Mouse (Mus musculus) cerebellum, postnatal 25 days (tissue): ENCODE data around the gene Prdm11.

Experiments
- DNase-seq, 2 experiments: peaks; one replicate each; pipeline ENCODE4 v3.0.0; 2021; ENCODE audit warnings: mixed read lengths in 2 of 2

Prdm11 gene

DNA sequence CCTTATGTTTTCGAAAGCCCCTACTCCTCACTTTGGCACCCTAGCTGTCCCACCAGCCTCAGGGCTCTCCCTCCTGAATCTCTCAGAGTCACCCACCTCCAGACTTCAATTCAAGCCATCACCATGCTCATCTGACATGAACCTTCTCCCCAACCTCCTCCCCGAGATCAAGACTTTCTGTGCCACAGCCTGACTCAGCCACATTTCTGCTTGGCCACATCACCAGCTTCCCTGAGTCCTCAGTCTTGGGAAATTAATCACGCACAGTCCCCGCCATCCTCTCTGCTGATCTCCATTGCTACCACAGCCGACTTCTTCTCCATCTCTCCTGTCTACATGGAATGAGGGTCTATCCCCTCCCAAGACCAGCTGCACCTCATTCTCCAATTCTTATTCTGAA, 34.5 kb downstream of the Prdm11 start:
- DNase-seq = no peak

DNA sequence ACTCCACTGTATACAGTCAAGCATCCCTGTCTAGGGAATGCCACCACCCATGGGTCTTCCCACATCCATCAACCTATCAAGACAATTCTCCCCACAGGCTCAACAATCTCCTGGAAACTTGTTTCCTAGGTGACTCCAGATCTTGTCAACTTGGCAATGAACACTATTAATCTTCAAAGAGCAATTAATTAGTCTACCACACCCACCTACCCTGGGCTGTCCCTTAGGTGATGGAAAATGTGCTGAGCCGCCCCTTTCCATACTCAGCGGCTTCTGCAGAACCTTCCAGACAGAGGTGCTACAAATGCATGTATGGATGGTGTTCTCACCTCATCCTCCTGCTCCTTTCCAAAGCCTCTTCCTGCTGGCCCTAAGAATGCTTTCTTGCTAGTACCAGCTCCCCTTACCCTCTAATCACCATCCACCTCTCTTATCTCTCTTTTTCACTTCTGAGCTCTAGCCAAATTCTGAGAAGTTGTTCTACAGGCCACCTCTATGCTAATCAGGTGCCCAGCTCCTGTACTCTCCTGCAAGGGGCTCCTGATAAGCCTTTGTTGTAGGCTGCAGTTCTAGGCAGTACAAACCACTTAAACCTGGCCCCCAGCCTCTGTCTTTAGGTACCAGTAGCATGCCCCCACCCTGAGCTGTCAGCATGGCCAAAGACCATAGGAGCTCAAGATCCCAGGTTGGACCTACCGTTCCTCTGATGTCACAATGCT, 37.8 kb downstream of the Prdm11 start:
- no peak for DNase-seq

DNA sequence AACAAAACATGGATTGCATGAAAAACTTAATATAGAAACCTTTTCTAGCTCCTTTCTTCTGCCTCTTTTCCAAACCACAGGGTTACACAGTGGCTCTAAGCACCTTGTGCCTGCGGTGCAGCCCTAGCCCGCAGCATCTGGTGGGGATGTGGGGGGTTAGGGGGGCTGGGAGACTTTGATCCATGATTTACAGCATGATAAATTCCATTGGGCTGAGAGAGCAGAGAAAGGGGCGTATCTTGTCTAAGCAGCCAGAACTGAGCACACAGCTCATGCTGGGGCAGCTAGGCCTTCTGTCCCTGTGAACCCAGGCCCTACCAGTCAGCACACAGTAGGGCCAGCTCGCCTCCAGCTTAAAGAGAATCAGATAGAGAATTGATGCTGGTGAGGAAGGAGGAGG, 40.9 kb downstream of the Prdm11 start:
- no peak for DNase-seq

DNA sequence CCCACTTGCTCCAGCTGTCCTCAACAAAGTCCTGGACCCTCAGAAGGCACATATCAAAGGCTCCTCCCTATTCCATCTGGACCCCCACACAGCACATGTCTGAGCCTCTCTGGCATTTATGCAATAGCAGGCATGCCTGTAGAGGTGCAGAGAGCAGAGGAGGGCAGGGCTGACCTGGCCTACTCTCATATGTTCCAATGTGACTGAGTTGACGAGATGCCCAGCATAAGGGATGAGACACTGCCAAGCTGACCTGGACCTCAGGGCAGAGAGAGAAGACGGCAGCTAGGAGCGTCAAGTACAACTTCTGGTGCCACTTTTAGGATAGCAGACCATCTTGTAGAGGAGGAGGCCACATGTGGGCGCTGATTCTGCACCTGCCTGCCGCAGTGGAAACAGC, 54.0 kb downstream of the Prdm11 start:
- DNase-seq = no peak

DNA sequence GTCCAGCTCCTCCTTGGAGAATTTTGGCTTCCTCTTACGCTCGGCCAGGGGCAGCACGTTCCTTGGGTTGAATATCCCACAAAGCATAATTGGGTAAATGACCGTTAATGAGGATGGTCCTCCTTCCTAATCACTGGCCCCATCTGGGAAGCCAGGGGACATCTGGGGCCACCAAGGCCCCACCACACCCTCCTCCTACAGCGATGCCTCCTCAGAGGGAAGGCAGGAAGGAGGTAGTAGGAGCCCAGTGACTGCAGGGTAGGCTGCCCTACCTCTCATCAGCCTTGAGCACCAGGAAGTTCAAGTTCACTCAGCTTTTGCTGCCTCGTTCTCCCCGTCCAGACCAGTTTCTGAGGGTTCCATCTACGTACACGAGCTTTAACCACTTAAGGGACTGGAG, 56.4 kb downstream of the Prdm11 start:
- no peak for DNase-seq

DNA sequence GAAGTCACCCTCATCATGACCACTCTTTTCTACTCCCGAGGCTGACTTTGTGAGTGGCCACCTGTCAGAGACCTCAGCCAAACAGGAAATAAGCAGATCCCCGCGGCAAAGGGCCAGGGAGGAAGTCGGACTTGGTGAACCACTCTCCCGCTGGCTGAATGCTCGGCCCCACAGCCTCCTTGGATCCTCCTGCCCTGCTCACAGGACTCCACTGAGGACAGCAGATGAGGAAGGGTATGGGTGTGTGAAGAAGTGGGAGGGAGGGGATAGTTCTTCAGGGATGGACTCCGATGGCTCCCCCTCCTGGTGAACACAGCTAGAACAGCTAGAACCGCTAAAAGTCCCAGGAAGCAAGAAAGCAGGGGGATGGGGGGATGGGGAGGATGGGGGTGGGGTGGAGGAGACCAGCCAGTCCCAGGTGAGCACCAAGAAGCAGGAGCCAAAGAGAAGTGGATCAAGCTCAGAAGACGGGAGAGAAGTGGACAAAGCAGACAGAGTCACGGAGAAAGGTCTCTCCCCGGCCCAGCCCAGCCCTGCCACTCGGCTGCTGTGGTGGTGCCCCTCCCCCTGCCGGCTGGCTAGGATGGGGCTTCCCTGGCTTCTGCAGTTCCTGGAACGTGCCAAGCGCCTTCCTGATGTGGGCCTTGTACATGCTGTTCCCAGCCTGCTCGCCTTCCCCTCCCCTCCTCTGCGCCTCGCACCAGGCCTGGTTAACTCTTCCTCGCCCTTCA, 57.9 kb downstream of the Prdm11 start:
- peak; percentile 65 to 74 for DNase-seq

DNA sequence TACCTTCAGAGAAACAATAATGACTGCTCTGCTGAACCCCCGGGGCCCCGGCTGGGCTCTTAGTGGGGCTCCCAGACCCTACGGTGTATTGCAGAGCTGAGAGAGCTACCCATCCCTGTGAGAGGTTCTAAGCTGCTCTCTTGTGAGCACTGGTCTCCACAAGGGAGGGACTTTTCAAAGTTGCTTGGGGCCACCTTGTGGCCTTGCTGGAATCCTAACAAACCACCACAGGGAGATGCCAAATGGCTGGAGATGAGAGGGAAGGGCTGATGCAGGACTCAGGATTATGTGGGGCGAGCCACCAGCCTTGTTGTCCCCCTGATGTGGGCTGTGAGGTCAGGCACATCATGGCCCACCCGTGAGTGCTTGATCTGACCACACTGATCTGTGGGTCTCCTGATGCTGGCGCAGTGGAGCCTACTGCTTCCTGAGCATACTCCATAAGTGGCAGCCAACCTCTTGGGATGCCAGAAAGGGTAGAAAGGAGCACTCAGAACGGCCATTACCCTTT, 58.8 kb downstream of the Prdm11 start:
- peak; percentile 26 to 40 for DNase-seq

DNA sequence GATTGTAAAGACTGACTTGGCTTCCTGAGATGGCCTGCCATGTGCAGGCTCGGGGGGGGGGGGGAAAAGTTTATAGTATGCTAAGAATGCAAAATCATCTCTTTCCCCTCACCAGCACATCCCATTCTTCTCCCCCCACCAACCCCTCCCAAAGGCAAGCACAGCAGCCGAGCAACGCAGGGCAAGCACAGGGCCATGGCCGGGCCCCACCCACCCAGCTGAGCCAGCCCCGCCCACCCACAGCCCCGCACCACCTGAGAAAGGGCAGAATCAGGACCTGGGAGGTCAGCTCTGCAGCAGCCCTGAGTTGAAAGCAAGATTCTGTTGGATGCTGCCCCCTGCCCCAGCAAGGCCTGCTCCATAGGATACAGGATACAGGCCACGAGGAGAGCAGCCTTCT, 60.4 kb downstream of the Prdm11 start:
- no peak for DNase-seq

DNA sequence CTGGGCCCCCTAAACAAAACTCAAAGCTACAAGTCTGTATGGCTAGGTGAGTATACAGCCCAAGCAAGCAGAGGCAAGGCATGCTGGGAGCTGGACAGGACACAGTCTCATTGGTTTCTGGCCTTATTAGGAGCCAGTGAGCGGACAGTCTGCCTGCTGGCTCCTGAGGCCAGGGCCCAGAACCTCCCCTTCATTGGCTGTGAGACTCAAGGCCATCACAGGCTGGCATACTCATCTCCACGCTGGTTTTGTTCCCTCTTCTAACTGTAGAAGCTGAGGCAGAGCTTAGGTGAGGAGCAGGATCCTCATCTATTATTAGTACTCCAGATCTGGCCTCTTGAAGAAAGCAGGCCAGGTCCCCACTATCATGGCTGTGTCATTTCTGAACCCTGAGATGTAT, 60.8 kb downstream of the Prdm11 start:
- no peak for DNase-seq

DNA sequence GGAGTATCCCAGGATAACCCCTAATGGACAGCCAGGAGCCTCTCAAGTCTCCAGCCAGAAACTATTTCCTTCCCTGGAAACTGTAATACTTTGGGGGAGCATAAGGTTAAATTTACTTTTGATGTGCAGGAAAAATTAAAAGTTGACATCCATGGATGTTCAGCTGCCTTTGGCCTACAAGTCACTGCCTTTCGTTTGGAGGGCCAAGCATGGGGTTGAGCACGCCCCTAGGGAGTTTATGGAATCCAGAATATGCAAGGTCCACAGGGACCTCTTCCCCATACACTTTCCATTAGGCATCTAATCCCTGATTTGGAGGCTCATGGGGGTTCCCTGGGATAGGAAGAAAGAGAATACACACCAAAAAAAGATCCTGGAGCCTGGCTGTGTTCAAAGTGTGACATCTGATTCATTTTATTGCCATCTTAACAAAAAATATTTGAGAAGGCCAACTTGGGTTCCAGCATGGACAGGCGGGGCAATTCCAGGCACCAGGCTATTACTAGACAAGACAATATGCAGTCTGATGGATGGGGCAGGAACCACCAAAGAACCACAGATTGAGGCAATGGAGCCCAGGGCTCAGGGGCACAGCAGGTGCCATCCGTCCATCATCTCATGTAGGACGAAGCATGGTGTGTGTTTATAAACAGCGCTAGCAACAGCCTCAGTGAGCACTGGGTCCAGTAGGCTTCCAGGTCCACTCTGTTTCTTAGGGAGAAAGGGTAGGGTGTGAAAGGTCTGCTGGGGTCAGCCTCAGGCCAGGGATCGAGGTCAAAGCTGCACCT, 61.5 kb downstream of the Prdm11 start:
- DNase-seq = no peak

DNA sequence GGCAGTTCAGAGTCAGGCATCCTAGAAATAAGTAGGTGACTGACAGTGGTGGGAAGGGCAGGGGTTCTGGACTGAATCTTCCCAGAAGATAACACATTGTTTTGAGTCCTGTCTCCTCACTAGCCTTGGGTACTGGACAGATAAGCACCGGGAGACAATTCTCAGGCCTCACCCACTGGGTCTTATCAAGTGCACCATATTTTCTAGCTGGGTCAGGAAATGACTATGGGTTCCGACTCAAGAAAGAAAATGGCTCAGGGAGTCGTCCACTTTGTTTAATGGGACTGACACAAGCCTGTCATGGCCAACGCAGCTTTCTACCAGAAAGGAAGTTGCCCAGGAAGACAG, 62.7 kb downstream of the Prdm11 start:
- DNase-seq = no peak

DNA sequence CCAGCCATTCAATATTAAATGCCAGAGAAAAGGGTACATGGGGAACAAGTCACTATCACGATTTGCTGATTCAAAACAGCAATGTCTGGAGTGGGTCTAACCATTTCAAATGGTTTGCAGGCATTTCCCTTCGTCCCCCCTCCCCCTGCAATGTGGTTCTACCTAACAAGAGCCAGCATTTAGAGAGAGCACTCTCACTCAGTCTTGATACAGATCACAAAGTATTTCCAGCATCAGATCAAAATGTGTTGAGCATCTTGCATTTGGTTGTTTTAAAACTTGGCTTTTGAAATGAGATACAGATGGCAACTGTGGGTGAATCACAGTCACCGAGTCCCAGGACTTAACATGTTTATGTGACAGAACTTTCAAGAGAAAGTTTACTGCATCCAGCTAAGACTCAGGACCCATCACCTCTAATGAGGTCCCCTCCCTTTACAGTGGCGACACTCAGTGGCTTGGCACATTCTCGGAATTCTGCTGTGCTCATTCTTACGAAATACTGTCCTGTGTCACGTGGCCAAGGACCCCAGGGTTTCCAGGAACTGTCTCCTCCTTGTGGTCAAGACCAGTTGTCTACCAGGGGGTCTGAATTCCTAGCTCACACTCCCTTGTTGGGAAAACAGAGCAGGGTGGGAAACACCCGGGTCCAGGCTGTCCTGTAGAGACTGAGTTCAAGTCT, 63.2 kb downstream of the Prdm11 start:
- DNase-seq = no peak

DNA sequence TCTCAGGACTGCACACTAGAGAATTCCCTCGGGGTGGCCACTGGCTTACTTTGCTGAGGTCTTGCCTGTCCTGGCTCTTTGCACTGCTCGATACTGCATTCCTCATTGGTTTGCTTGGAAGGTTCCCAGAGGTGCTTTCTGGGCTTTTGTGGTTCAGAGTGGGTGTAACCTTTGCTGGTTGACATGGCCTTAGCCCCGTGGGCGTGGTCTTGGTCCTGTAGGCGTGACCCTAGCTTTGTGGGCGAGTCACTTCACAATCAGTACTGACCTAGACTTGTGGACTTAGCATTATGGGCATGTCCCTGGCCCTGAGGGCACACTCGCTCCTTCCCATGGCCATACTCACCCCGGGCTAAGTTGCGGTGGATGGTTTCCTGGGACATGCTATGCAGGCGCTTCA, 65.8 kb downstream of the Prdm11 start:
- no peak for DNase-seq

DNA sequence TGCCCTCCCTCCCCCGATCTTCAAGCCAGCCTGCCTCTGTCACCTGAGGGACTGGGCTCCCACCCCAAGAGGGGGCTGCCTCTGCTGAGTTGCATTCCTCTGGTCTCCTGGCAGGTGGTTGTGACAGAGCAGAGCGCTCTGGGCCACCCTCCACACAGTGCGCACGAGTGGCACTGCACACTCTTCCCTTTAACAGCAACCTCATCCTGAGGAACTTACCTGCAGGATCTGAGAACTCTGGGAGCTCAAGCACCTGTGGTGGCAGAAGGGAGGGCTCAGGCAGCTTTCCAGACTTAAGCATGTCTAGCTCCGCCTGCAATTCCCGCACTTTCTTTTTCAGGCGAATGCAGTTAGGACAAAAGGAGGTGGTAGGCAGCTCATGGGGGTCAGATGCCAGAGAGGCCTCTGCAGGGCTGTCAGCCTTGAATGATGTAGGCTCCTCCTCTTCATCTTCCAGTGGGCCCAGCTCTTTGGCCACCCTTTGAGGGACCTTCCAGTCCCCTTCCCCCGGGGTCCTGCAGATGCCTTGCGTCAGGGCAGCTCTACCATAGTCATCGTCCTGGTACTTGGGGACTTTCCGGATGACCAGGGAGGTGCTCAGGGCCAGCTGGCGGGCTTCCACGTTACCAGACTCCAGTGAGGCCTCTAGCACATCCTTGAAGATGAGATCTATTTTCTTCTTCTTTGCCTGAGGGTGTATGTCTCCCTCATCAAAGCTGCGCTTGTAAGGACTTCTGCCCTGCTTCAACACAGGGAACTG, 70.8 kb downstream of the Prdm11 start:
- peak in 1 of 2 experiments; percentile 52 for DNase-seq

DNA sequence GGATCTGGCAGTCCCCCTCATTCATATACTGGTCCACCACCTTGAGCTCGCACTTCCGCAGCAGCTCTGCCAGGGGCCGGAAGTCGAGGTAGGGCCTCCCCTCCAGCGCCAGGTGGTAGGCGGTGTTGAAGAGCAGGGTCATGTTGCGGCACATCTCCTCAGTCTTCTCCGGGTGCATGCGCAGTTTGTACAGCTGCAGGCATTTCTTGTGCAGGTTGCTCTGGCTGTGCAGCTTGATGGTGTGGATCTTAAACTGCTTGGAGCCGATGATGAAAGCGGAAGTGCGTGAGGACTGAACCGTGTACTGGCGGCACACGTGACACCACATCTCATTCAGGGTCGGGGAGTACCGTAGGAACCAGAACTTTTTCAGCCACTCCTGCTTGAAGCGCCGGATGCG, 72.3 kb downstream of the Prdm11 start:
- no peak for DNase-seq

DNA sequence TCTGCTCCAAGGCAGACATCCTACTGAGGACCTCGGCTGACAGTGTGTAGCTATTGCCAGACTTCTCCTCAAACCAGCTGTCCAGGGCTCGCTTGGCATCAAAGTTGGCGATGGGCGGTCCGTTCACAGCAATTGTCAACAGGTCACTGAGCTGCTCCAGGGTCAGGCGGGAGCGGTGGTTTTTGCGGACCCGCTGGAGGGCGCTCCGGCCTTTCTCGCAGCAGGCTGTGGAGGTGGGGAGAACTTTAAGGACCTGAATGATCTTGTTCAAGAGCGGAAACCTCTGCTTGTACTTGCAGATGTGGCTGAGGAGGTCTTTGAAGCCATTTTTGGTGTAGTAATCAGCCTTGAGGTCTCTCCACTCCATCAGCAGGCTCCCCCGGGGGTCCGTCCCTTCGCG, 73.9 kb downstream of the Prdm11 start:
- peak; percentile 38 to 56 for DNase-seq

DNA sequence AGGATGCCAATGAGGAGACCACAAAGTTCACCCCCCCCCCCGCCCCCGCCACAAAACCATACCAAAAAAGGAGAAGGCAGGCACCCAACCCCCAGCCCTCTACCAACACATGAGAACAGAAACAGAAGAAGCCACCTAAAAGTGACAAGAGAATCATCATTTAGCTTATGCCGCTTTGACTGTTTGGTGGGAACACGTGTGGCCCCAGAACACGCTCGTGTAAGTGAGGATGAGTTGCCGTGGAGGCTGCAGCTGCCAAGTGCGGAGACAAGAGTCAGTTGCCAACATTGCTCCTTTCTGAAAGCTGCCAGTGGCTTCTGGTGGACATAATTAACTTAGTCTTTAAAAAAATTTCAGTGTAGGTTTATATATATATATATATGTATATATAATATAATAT, 74.4 kb downstream of the Prdm11 start:
- DNase-seq = no peak

DNA sequence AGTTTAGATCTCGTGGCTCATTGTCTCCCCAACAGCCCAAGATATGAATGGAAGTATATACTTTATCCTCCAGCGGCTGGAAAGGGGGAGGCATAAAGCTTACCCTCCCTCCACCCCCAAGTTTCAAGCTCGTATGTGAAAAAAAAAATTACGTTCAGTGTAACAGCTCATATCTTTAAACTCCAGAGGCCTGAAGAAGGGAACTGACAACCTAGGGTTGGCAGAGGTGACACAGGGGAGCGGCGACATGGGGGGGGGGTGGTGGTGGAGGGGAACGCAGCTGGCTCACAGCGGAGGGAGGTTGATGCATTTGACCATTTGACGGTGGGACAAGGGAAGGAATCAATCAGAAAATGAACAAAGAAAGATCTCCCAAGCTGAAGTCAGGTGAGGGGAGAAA, 74.9 kb downstream of the Prdm11 start:
- no peak for DNase-seq

DNA sequence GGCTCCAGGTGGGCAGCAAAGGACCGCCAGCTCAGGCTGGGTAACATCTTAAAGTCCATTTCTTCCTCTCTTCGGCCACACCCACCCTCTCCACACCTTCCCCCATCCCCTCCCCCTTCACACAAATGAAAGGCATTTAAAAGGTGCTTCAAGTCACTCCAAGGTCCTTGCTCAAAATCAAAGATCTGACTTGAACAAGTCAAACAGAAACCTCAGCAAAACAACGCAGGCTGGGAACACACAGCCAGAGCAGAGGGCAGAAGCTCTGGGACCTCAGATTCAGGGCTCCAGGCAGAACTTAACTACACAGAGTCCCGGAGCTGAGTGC, 78.2 kb downstream of the Prdm11 start:
- DNase-seq = no peak

DNA sequence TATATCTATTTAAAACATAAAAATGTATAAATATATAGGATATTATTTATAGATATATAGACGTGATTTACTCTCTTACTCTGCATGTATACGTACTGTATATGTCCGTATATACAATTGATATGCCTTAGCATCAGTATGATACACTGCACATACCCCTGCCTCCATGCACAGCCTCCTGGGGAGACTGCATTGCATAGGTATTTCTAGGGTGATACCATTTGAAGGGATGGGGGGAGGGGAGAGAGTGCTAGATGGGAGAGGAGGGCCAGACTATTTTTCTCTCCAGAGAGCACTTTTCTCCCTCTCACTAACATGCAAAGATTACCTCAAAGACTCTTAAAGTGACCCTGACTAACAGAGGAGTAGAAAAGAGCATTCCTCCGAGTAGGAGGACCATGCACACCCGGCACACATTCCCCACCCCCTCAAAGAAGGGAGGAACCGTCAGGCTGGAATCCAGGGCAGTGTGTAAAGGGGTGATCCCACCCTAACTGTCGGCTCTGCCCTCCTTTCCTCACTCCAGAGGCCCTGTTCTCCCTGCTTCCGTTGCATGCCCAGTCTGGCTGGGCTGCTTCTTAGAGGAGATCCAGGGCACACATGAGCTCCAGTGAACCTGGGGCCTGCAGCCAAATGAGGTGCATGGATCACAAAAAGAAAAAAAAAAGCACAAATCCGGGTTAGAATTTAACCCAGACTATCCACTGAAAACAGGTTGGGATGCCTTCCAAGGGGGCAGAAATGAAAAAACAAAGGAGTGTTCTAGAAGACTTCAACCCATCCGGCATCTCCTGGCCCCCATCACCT, 78.7 kb downstream of the Prdm11 start:
- DNase-seq = no peak

DNA sequence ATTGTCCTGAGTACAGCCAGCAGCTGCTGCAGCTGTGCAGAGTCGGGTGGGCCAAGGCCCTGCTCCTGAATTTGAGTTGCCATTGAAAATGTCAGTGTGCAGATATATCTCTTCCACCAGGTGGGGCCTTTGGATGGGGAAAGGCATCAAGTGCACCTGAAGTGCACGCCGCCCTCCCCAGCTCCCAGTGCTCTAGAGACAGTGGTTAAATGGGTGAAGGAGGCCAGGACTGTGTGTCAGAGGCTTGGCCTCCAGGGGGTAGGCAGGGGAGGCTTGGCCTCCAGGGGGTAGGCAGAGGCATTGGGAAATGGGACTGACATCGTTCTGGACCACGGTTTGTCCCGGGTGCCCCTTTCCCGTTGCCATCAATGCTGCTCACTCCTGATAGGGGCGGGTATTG, 79.7 kb downstream of the Prdm11 start:
- DNase-seq = no peak

DNA sequence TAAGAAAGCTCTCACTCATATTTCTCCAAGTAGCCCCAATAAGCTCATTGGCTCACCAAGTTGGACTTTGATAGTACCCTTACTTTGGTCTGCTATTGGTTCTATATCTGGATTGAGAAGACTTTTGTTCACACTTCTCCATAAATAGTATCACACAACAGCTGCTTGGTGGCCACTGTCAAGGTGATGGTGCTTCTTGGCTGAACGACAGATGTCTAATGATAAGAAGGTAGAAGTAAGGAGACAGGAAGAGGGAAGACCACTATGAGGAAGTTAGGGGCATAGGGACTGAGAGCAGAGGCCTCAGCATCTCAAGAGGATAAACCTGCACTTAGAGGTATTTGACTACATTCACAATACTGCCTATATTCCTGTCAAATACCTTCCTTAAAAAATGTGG, 81.6 kb downstream of the Prdm11 start:
- DNase-seq = no peak
